Mouse (Mus musculus): Measurements from ENCODE around the gene Coq2.

DNA sequence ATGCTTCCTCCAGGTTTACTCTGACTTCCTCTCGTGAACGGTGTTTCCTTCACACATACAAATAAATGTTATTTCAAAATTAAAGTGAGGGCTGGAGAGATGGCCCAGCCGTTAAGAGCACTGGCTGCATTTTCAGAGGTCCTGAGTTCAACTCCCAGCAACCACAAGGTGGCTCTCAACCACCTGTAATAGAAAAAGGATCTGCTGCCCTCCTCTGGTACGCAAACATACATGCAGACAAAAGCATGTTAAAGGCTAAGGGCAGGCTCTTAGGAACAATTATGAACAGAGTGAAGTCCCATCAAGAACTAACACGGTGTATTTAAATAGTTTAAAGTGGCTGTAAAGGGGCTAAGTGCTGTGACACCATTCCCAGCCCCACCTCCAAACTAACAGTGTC, 11.1 kb downstream of the Coq2 start:
- TF ChIP-seq CTCF (IDR thresholded peaks at IDR 0.05; ENCODE audit: extremely low read depth, insufficient read length, insufficient replicate concordance, low read depth, low read length) (peak; percentile 87; the same call in 1 of the 2 replicates), POLR2A (IDR thresholded peaks at IDR 0.05; ENCODE audit: low read depth, low read length) (no peak)
